Mouse (Mus musculus): ENCODE data around the gene B4galnt1. TPM values are rescaled to one million over a fixed set of nuclear protein-coding genes. Genes with fewer than 3 reads are reported as not detected.
A peak's percentile ranks its signal among the peaks of the same experiment; 100 is the strongest.

The B4galnt1 gene
- polyA plus RNA-seq, 1 experiment: 60.5 TPM

DNA sequence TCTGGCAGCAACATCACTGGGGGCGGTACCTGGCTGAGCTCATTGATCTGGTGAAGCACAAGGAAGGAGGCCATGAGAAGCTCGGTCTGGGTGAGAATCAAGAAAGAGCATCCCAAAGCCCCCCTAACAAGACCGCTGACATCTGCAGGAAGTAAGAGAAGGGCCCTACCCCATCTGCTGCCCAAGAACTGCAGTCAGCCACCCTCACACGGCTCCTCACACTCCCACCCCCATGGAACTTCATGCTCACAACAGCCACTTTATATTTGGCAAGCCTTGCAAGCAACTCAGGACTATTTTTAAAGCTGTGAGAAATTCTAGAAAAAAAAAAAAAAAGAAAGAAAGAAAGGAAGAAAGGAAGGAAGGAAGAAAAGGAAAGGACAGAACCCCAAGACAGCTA lies 43.9 kb downstream of the B4galnt1 start:
- no peak for DNase-seq (ENCODE audit: low read depth)

DNA sequence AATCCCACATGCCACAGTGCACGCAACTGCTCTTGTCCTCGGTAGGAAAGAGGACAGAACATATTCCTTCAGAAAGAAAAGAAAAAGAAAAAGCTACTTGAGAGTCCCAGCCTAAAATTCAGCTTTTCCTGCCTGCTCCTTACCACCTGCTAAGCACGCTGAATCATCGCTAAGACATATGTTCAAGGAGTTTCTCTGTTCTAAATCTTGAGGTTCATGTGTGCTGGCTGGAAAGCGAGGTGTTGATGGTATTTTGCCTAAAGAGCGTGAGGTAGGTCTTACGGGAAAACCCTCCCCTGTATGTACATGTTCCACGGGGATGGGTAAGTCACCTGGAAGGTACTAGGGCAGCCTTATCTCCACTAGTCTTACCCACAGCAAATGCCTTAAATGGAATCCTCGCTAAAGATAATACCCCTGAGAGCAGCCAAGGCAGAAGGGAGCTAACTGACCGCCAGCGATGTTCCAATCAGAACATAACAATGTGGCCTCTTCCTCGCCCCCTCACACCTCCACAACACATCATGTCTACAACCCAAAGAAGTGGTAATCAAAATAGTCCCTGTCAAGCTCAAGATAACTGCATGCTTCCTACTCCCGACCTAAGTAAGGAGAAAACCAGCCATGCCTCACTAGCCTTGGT lies 45.0 kb downstream of the B4galnt1 start:
- no peak for DNase-seq (ENCODE audit: low read depth)

DNA sequence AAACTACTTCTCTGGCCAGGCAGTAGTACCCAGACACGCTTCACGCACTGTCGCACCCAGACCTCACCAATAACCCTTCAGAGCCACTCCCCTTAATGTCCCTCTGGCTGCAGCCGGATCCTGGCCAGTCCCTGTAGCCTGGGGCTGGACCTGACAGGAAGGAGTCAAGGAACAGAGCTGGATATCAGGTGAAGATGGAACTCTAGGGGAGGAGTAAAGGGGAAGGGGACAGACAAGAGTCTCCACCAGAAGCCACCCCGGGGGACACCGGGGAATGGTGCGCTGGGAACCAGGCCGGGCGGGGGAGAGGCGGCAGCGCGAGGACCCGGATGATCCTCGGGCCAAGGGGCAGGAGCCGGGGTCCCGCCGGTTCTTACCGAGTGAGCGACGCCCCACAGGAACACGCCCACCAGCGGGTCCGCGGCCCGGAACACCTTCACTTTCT lies 46.0 kb downstream of the B4galnt1 start:
- DNase-seq (ENCODE audit: low read depth): no peak

DNA sequence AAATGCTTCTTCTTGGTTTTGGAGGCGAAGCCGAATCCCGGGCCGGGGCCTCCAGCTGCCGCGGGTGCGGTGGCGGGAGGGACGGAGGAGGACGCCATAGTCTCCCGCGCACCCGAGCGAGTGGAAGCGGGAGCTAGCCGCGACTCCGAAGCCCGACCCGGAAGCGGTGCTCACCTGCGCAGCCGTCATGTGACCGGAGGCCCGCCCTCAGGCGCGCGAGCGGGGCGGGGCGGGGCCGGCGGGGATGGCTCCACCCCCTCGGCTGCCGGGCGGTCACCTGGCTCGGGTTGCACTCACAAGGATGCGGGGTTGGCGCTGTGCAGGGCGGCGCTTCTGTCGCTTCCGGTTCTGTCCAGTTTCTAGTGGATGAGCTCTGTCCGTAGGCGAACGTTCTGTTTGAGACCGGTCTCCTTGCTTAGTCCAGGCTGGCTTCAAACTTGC lies 46.4 kb downstream of the B4galnt1 start, which contains the start of gene Pip4k2c:
Gene Pip4k2c, minus strand, starts transcription at position 172 of the 441 bp plus-strand sequence.
- DNase-seq (ENCODE audit: low read depth): peak; percentile 38

DNA sequence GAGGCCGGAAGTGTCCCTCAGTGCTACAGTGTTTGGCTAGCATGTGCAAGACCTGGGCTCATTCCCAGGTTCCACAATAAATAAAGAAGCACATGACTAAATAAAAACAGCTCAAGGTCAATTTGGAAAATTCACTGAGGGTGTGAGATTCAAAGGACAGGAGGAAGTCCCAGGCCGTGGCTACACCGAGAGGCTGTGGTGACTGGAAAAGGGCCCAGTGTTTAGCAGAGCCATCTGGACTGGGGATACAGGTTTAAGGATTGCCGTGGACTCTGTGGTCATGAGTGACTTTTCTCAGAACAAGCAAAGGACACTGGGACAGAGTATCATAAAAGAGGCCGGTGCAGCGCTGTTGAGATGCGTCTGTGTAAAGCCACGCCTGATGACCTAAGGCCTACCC lies 48.2 kb downstream of the B4galnt1 start:
- DNase-seq (ENCODE audit: low read depth): no peak

DNA sequence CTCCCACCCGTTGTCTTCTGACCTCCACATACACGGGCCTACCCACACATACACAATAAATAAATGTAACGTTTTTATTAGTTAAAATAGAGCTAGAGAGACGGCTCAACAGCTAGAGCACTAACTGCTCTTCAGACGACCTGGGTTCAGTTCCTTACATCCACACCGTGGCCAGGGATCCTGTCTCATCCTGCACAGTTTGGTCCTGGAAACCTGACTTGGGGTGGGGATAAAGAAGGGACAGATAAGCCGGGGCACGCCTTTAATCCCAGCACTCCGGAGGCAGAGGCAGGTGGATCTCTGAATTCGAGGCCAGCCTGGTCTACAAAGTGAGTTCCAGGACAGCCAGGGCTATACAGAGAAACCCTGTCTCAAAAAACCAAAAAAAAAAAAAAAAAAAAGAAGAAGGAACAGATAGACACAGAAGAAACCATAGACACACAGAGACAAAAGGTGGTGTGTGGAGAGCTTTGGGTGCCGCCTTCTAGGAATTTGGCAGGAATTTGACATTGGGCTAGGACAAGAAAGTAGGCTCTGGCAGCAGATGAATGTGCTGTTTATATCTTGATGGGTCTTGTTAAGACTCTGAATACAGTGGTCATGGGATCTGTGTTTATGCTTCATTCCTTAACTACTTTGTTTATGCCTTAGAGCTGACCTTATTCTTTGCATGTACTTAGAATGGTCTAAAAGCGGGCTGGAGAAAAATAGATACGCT lies 48.8 kb downstream of the B4galnt1 start:
- no peak for DNase-seq (ENCODE audit: low read depth)

DNA sequence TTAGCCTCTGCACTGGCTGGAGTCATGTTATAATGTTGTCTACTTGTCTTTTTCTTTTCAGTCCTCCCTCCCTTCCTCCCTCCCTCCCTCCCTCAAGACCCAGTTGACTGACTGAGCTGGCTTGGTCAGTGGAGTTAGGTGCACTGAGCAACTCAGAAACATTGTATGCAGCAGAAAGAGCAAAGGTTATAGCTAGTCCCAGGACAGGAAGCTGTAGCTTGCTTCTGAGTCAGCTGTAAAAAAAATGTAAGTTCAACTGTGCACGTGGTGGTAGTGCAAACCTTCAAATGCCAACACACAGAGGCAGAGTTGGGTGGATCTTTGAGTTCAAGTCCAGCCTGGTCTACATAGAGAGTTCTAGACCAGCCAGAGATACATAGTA lies 49.4 kb downstream of the B4galnt1 start:
- DNase-seq (ENCODE audit: low read depth): no peak

DNA sequence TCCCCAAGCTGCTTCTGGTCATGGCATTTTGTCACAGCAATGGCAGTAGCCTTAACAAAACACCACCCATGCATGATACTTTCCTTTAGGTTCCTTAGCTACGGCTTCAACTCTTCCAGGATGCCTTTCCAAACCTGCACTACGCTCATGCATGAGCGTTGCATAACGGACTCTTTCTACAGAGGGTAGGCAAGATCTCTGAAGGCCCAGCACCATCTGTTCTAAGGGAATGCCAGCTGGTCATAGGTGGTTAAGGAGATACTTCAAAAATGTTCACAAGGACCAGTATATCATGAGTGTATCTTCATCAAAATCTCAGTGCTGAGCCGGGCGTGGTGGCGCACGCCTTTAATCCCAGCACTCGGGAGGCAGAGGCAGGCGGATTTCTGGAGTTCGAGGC lies 51.4 kb downstream of the B4galnt1 start:
- DNase-seq (ENCODE audit: low read depth): no peak

DNA sequence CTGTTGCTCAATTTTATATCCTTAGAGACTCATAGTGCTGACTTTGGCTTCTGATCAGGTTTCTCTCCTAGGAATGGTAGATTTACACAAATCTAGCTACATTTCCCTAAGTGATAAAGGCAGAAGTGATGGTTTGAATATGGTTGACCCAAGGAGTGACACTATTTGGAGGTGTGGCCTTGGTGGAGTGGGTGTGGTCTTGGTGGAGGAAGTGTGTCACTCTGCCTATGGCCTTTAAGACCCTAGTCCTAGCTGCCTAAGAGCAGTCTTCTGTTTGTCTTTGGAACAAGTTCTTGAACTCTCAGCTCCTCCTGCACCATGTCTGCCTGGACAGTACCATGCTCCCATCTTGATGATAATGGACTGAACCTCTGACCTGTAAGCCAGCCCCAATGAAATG lies 52.2 kb downstream of the B4galnt1 start:
- DNase-seq (ENCODE audit: low read depth): no peak

DNA sequence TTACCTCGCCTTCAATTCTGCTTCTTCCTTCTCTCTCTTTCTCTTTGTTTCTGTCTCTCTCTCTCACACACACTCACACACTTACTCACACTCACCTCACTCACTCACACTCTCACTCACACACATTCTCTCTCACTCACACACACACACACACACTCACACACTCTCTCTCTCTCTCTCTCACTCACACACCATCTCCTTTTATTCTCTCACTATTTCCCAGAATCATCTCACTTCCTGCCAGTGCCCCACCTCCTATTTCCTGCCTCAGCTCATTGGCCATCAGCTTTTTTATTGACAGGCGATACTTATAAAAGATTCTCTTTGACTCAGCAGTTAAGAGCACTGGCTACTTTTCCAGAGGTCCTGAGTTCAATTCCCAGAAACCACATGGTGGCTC lies 53.3 kb downstream of the B4galnt1 start:
- DNase-seq (ENCODE audit: low read depth): no peak

Other genes with a start within 250 kb of the B4galnt1 start
- gene Ctdsp2, start 186.5 kb upstream of the B4galnt1 start, polyA plus RNA-seq (2012; rRNA removed): 119 and 121 TPM in 2 replicates
- 0.07 and 0.13 TPM in 2 replicates for gene Avil, start 164.5 kb upstream of the B4galnt1 start, polyA plus RNA-seq (2012; rRNA removed)
- 27.1 and 32.9 TPM in 2 replicates for gene Tsfm, start 134.4 kb upstream of the B4galnt1 start, polyA plus RNA-seq (2012; rRNA removed)
- gene Mettl1, start 123.8 kb upstream of the B4galnt1 start, polyA plus RNA-seq (2012; rRNA removed): 31.2 and 31.9 TPM in 2 replicates
- gene Eef1akmt3, start 123.7 kb upstream of the B4galnt1 start, polyA plus RNA-seq (2012; rRNA removed): 0.55 and 0.86 TPM in 2 replicates
- 0.22 TPM in 2 replicates for gene Cyp27b1, start 117.0 kb upstream of the B4galnt1 start, polyA plus RNA-seq (2012; rRNA removed)
- gene March9, start 105.0 kb upstream of the B4galnt1 start, polyA plus RNA-seq (2012; rRNA removed): 6.1 and 8.9 TPM in 2 replicates
- 204 and 205 TPM in 2 replicates for gene Cdk4, start 101.7 kb upstream of the B4galnt1 start, polyA plus RNA-seq (2012; rRNA removed)
- 128 and 146 TPM in 2 replicates for gene Tspan31, start 95.0 kb upstream of the B4galnt1 start, polyA plus RNA-seq (2012; rRNA removed)
- gene Agap2, start 89.9 kb upstream of the B4galnt1 start, polyA plus RNA-seq (2012; rRNA removed): 5.3 and 5.7 TPM in 2 replicates
- 109 and 143 TPM in 2 replicates for gene Os9, start 44.1 kb upstream of the B4galnt1 start, polyA plus RNA-seq (2012; rRNA removed)
- 1.0 and 1.2 TPM in 2 replicates for gene Slc26a10, start 15.4 kb downstream of the B4galnt1 start, polyA plus RNA-seq (2012; rRNA removed)
- gene Arhgef25, start 24.9 kb downstream of the B4galnt1 start, polyA plus RNA-seq (2012; rRNA removed): 25.7 and 29.6 TPM in 2 replicates
- gene Dtx3, start 30.5 kb downstream of the B4galnt1 start, polyA plus RNA-seq (2012; rRNA removed): 91.3 and 116 TPM in 2 replicates
- gene Pip4k2c, start 46.4 kb downstream of the B4galnt1 start, polyA plus RNA-seq (2012; rRNA removed): 76.9 and 93.8 TPM in 2 replicates
- gene Kif5a, start 98.1 kb downstream of the B4galnt1 start, polyA plus RNA-seq (2012; rRNA removed): 2.4 and 6.4 TPM in 2 replicates
- gene Dctn2, start 101.1 kb downstream of the B4galnt1 start, polyA plus RNA-seq (2012; rRNA removed): 228 and 280 TPM in 2 replicates
- gene Mbd6, start 123.8 kb downstream of the B4galnt1 start, polyA plus RNA-seq (2012; rRNA removed): 21.8 and 32.7 TPM in 2 replicates
- gene Mars, start 146.6 kb downstream of the B4galnt1 start, polyA plus RNA-seq (2012; rRNA removed): 55.2 and 64.5 TPM in 2 replicates
- 9.3 and 9.7 TPM in 2 replicates for gene Arhgap9, start 156.7 kb downstream of the B4galnt1 start, polyA plus RNA-seq (2012; rRNA removed)
- 15.2 and 18.3 TPM in 2 replicates for gene Gli1, start 176.7 kb downstream of the B4galnt1 start, polyA plus RNA-seq (2012; rRNA removed)
- 0.01 and 0.03 TPM in 2 replicates for gene Inhbe, start 189.2 kb downstream of the B4galnt1 start, polyA plus RNA-seq (2012; rRNA removed)
- 0.06 TPM in 1 of 2 replicates, not detected in the other for gene Inhbc, start 205.2 kb downstream of the B4galnt1 start, polyA plus RNA-seq (2012; rRNA removed)
- gene R3hdm2, start 215.1 kb downstream of the B4galnt1 start, polyA plus RNA-seq (2012; rRNA removed): 51.4 and 79.1 TPM in 2 replicates